Mouse (Mus musculus) left cerebral cortex, postnatal 14 days (tissue): ENCODE results near the gene Lima1. TPM values are rescaled to one million over a fixed set of nuclear protein-coding genes. Genes with fewer than 3 reads are reported as not detected.
"Not testable (repeated sequence)": the region's sequence is repeated elsewhere in the genome, so short reads cannot be mapped to it uniquely, and the experiment has no call there.

Experiments used
- DNase-seq, 2 experiments: peaks; one replicate each; pipeline ENCODE4 v3.0.0; 2021 to 2022; ENCODE audit warnings: low spot score in 2 of 2, mixed read lengths in 1 of 2
- intact Hi-C: fragments of 180-260 bp; cut with DNase I; formaldehyde crosslinking; loops from one replicate; pipeline ENCODE4 v1.15.1; 2025
- total RNA-seq, 2 experiments: library from RNA; stranded (reverse); gene quantifications; 2 replicates each; pipeline ENCODE4 v1.2.3; 2021

Gene Lima1
- total RNA-seq, 2 experiments from 2014 or later: 10.2 to 13.4 TPM

GRCm38 (mm10) chr15:99778677-99779335 is 96.5 kb downstream of the Lima1 start:
- intact Hi-C loops: no loop called here
- DNase-seq: no peak

GRCm38 (mm10) chr15:99778148-99778547 is 97.1 kb downstream of the Lima1 start:
- peak; percentile 39 to 52 for DNase-seq
- intact Hi-C loops: no loop called here

GRCm38 (mm10) chr15:99772925-99773324 is 102.3 kb downstream of the Lima1 start:
- DNase-seq: no peak
- intact Hi-C loops: loop anchor here (5.0 kb wide), 1 partner anchor 46 kb away; the partner anchor contains the start of gene Cox14

GRCm38 (mm10) chr15:99772881-99772924 is 102.6 kb downstream of the Lima1 start, which contains the start of gene Cers5:
Cers5 (minus strand) TSS chr15:99772885.
- intact Hi-C loops: loop anchor here (5.0 kb wide), 1 partner anchor 45 kb away; the partner anchor contains the start of gene Cox14
- DNase-seq: not testable (repeated sequence)

- intact Hi-C loops: loop anchor here (5.0 kb wide), 1 partner anchor 45 kb away; the partner anchor contains the start of gene Cox14
- DNase-seq: peak; percentile 62 to 83
Measured at GRCm38 (mm10) chr15:99772277-99772880, 102.9 kb downstream of the Lima1 start.

GRCm38 (mm10) chr15:99771601-99772276 is 103.5 kb downstream of the Lima1 start:
- intact Hi-C loops: loop anchor here (5.0 kb wide), 1 partner anchor 44 kb away; the partner anchor contains the start of gene Cox14
- peak; percentile 28 to 48 for DNase-seq

- DNase-seq: no peak
- intact Hi-C loops: loop anchor here (5.0 kb wide), 1 partner anchor 44 kb away; the partner anchor contains the start of gene Cox14
Measured at GRCm38 (mm10) chr15:99771004-99771500, 104.2 kb downstream of the Lima1 start.

- intact Hi-C loops: no loop called here
- DNase-seq: no peak
Measured at GRCm38 (mm10) chr15:99768761-99769160, 106.5 kb downstream of the Lima1 start.

- intact Hi-C loops: no loop called here
- DNase-seq: no peak
Measured at GRCm38 (mm10) chr15:99767467-99767866, 107.8 kb downstream of the Lima1 start.

GRCm38 (mm10) chr15:99754204-99754603 is 121.1 kb downstream of the Lima1 start:
- no peak for DNase-seq
- intact Hi-C loops: no loop called here

- no peak for DNase-seq
Measured at GRCm38 (mm10) chr15:99740229-99740628, 135.0 kb downstream of the Lima1 start.

GRCm38 (mm10) chr15:99736675-99737074 is 138.6 kb downstream of the Lima1 start:
- intact Hi-C loops: no loop called here
- DNase-seq: no peak

More at GRCm38 (mm10) chr15:99740229-99740628, 135.0 kb downstream of the Lima1 start:
- intact Hi-C loops: no loop called here

GRCm38 (mm10) chr15:99735631-99736030 is 139.6 kb downstream of the Lima1 start:
- DNase-seq: peak; percentile 100
- intact Hi-C loops: no loop called here

GRCm38 (mm10) chr15:99733186-99733585 is 142.1 kb downstream of the Lima1 start:
- no peak for DNase-seq
- intact Hi-C loops: no loop called here

- intact Hi-C loops: no loop called here
- no peak for DNase-seq
Measured at GRCm38 (mm10) chr15:99731678-99732077, 143.6 kb downstream of the Lima1 start.

- no peak for DNase-seq
- intact Hi-C loops: no loop called here
Measured at GRCm38 (mm10) chr15:99731167-99731566, 144.1 kb downstream of the Lima1 start.

GRCm38 (mm10) chr15:99729056-99729783 is 146.0 kb downstream of the Lima1 start:
- DNase-seq: no peak
- intact Hi-C loops: loop anchor here (5.0 kb wide), 2 partner anchors 43 to 173 kb away; partner anchors contain the start of gene Cers5
